Mouse (Mus musculus) layer of hippocampus, postnatal 25 days (tissue): Measurements from ENCODE around the gene Traip. TPM values are rescaled to one million over a fixed set of nuclear protein-coding genes. Genes with fewer than 3 reads are reported as not detected.
A peak's percentile ranks its signal among the peaks of the same experiment; 100 is the strongest.

ENCODE experiments used
- DNase-seq, 2 experiments: peaks; one replicate each; pipeline ENCODE4 v3.0.0; 2022; ENCODE audit warnings: mixed read lengths in 2 of 2, low spot score in 1 of 2; ENCODE audit errors: extremely low spot score in 1 of 2
- total RNA-seq, 2 experiments: library from RNA; stranded (reverse); gene quantifications; 2 replicates each; pipeline ENCODE4 v1.2.3; 2021

The Traip gene
- total RNA-seq, 2 experiments from 2014 or later: 17.2 to 19.1 TPM

GRCm38 (mm10) chr9:107932221-107932620, 17.7 kb upstream of the Traip start:
- no peak for DNase-seq

- no peak for DNase-seq
Measured at GRCm38 (mm10) chr9:107934146-107934545, 15.8 kb upstream of the Traip start.

- no peak for DNase-seq
Measured at GRCm38 (mm10) chr9:107935374-107935773, 14.6 kb upstream of the Traip start, which contains the start of gene Camkv. Camkv (plus strand) TSS chr9:107935674.

- DNase-seq: peak in 1 of 2 experiments; percentile 56
Measured at GRCm38 (mm10) chr9:107935790-107936214, 14.1 kb upstream of the Traip start.

- peak in 1 of 2 experiments; percentile 45 for DNase-seq
Measured at GRCm38 (mm10) chr9:107936215-107936822, 13.6 kb upstream of the Traip start.

GRCm38 (mm10) chr9:107936831-107937230, 13.1 kb upstream of the Traip start:
- DNase-seq: no peak

- no peak for DNase-seq
Measured at GRCm38 (mm10) chr9:107947241-107948194, 2.4 kb upstream of the Traip start.

GRCm38 (mm10) chr9:107949184-107949921, 583 bp upstream of the Traip start:
- no peak for DNase-seq

GRCm38 (mm10) chr9:107950460-107951355, 772 bp downstream of the Traip start:
- peak; percentile 74 to 89 for DNase-seq

GRCm38 (mm10) chr9:107955613-107956289, 5.8 kb downstream of the Traip start:
- DNase-seq: no peak

GRCm38 (mm10) chr9:107957141-107957540, 7.2 kb downstream of the Traip start:
- no peak for DNase-seq

- DNase-seq: no peak
Measured at GRCm38 (mm10) chr9:107959896-107960295, 10.0 kb downstream of the Traip start.

GRCm38 (mm10) chr9:107960928-107961327, 11.0 kb downstream of the Traip start:
- no peak for DNase-seq

GRCm38 (mm10) chr9:107961351-107961762, 11.4 kb downstream of the Traip start:
- peak; percentile 53 to 67 for DNase-seq

GRCm38 (mm10) chr9:107961881-107962280, 11.9 kb downstream of the Traip start:
- peak in 1 of 2 experiments; percentile 55 for DNase-seq

GRCm38 (mm10) chr9:107962916-107963315, 13.0 kb downstream of the Traip start:
- DNase-seq: no peak

- DNase-seq: peak; percentile 66 to 83
Measured at GRCm38 (mm10) chr9:107963700-107964099, 13.8 kb downstream of the Traip start.

- no peak for DNase-seq
Measured at GRCm38 (mm10) chr9:107964681-107965080, 14.7 kb downstream of the Traip start.

- DNase-seq: no peak
Measured at GRCm38 (mm10) chr9:107966676-107967075, 16.7 kb downstream of the Traip start.
